Mouse (Mus musculus) bone marrow macrophage, adult 2 months (primary cell): ENCODE results near the gene Katna1.

Source experiments
- CTCF ChIP-seq: IDR thresholded peaks from 2 replicates; pipeline ENCODE4 v1.5.1; 2012; ENCODE audit warnings: low read depth, mild to moderate bottlenecking, low read length, moderate library complexity
- POLR2A ChIP-seq: IDR thresholded peaks from 2 replicates; pipeline ENCODE4 v1.6.1; 2012; ENCODE audit warnings: mild to moderate bottlenecking, low read depth, low read length, borderline replicate concordance

GRCm38 (mm10) chr10:7781214-7781613, 55.4 kb downstream of the Katna1 start:
- TF ChIP-seq CTCF = no peak
- TF ChIP-seq POLR2A = no peak
